Mouse (Mus musculus) kidney, embryonic 14.5 days (tissue): ENCODE measurements around the gene Olfr1191-ps1. TPM values are rescaled to one million over a fixed set of nuclear protein-coding genes. Genes with fewer than 3 reads are reported as not detected.
"Not testable (repeated sequence)": the region's sequence is repeated elsewhere in the genome, so short reads cannot be mapped to it uniquely, and the experiment has no call there.

ENCODE experiments used
- ATAC-seq: fragments of 200-750 bp; cut with Nextera tagmentation; 2 replicates; pipeline ENCODE4 v1.8.0; 2017; ENCODE audit warnings: moderate number of reproducible peaks, mild to moderate bottlenecking, moderate TSS enrichment, moderate library complexity; ENCODE audit not compliant: low FRiP score, low TSS enrichment
- H3K27ac ChIP-seq: fragments of 300-500 bp; sonication (generic); 2 replicates; pipeline ENCODE4 v1.5.1; 2014; ENCODE audit warnings: low read depth, mild to moderate bottlenecking, low read length, moderate library complexity, mixed read lengths
- H3K27me3 ChIP-seq: fragments of 300-500 bp; sonication (generic); 2 replicates; pipeline ENCODE4 v1.6.1; 2014; ENCODE audit warnings: mild to moderate bottlenecking, low read length; ENCODE audit not compliant: control insufficient read depth, insufficient read depth
- H3K36me3 ChIP-seq: fragments of 300-500 bp; sonication (generic); 2 replicates; pipeline ENCODE4 v1.6.1; 2014; ENCODE audit warnings: low read length, mixed read lengths; ENCODE audit not compliant: control insufficient read depth, insufficient read depth
- H3K4me1 ChIP-seq: fragments of 300-500 bp; sonication (generic); 2 replicates; pipeline ENCODE4 v1.6.1; 2014; ENCODE audit warnings: low read length, mixed read lengths; ENCODE audit not compliant: control insufficient read depth, insufficient read depth
- H3K4me2 ChIP-seq: fragments of 300-500 bp; sonication (generic); replicated peaks from 2 replicates; pipeline ENCODE4 v1.6.1; 2014; ENCODE audit warnings: low read depth, mild to moderate bottlenecking, low read length
- H3K4me3 ChIP-seq: fragments of 300-500 bp; sonication (generic); 2 replicates; pipeline ENCODE4 v1.5.1; 2014; ENCODE audit warnings: mild to moderate bottlenecking, low read length
- H3K9ac ChIP-seq: fragments of 300-500 bp; sonication (generic); 2 replicates; pipeline ENCODE4 v1.6.1; 2014; ENCODE audit warnings: low read depth, mild to moderate bottlenecking, low read length, moderate library complexity
- H3K9me3 ChIP-seq: fragments of 300-500 bp; sonication (generic); 2 replicates; pipeline ENCODE4 v1.6.1; 2016; ENCODE audit warnings: low read length; ENCODE audit not compliant: control insufficient read depth
- WGBS: fragments of 180-500 bp; shearing (Covaris S2); extraction: QIAGEN DNeasy Blood & Tissue Kit; methylation state at CpG from one replicate; pipeline ENCODE4 v1.1.7; 2014; 5-methylcytosine and 5-hydroxymethylcytosine counted together
- polyA plus RNA-seq: library from polyadenylated mRNA; unstranded; fragments of >200 nt; fragmentation: Nextera tagmentation; extraction: Ambion mirVana; gene quantifications from 2 replicates; pipeline ENCODE4 v1.2.1, GENCODE M21; 2014

The Olfr1191-ps1 gene
- polyA plus RNA-seq = 0.03 TPM in 1 of 2 replicates, not detected in the other

DNA sequence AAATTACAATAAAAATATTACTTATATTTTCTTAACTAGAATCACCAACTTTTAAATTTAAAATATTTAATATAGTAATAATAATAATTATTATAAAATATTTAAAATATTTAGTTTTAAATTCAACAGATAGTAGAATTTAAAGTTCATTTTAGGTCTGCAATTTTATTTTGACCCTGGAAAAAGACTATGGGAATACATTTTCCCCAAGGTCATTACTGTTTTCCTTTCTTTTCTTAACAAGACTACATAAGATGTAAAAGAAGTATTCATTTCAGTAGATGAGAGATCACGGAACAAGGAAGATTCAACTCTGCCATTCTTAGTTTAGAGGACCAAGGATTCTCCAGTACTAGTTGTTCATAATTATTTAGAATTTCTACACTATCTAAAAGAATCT is at the start of gene Olfr1191-ps1:
TSS of gene Olfr1191-ps1 (plus strand) at position 301 of the 400 bp plus-strand sequence.
- H3K36me3 ChIP-seq, H3K4me3 ChIP-seq, H3K27me3 ChIP-seq, H3K4me1 ChIP-seq, ATAC-seq, H3K9me3 ChIP-seq, H3K4me2 ChIP-seq, H3K9ac ChIP-seq, H3K27ac ChIP-seq: not testable (repeated sequence)
- WGBS = 86% methylated on average over 1 of the region's 1 CpGs

- WGBS = 53% methylated on average over 1 of the region's 1 CpGs
- Histone ChIP-seq H3K36me3 (no peaks in the 10 kb centered on the region), H3K9me3 (no peaks in the 10 kb centered on the region), H3K9ac (no peak within 1 kb of the TSS), H3K27me3 (no peaks in the 10 kb centered on the region), H3K4me2 (no peak within 1 kb of the TSS), H3K27ac (no peak within 1 kb of the TSS), H3K4me3 (no peak within 1 kb of the TSS), H3K4me1 (no peaks in the 10 kb centered on the region)
- ATAC-seq = no peak
Measured at GRCm38 (mm10) chr2:88648209-88648608, 7.9 kb downstream of the Olfr1191-ps1 start, which contains the start of gene Olfr1192-ps1. TSS of gene Olfr1192-ps1 (plus strand) at chr2:88648509.

DNA sequence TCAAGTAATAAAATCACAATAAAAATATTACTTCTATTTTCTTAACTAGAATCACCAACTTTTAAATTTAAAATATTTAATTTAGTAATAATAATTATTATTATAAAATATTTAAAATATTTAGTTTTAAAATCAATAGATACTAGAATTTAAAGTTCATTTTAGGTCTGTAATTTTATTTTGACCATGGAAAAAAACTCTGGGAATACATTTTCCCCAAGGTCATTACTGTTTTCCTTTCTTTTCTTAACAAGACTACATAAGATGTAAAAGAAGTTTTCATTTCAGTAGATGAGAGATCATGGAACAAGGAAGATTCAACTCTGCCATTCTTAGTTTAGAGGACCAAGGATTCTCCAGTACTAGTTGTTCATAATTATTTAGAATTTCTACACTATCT is 35.0 kb downstream of the Olfr1191-ps1 start, which contains the start of gene Olfr1193:
TSS of gene Olfr1193 (plus strand) at position 301 of the 400 bp plus-strand sequence.
- not testable (repeated sequence) for H3K4me3 ChIP-seq, H3K9me3 ChIP-seq, H3K27ac ChIP-seq, H3K9ac ChIP-seq, ATAC-seq, H3K4me2 ChIP-seq, H3K27me3 ChIP-seq, H3K36me3 ChIP-seq, H3K4me1 ChIP-seq

- H3K9me3 ChIP-seq = no peaks in the 10 kb centered on the region
- no peaks in the 10 kb centered on the region for H3K27me3 ChIP-seq
- no peak within 1 kb of the TSS for H3K4me3 ChIP-seq
- H3K4me1 ChIP-seq = no peaks in the 10 kb centered on the region
- no peak within 1 kb of the TSS for H3K4me2 ChIP-seq
- H3K9ac ChIP-seq = no peak within 1 kb of the TSS
- no peak for ATAC-seq
- H3K36me3 ChIP-seq = no peaks in the 10 kb centered on the region
- no peak within 1 kb of the TSS for H3K27ac ChIP-seq
Measured at GRCm38 (mm10) chr2:88689087-88689486, 48.7 kb downstream of the Olfr1191-ps1 start, which contains the start of gene Olfr1195. TSS of gene Olfr1195 (minus strand) at chr2:88689187.

Other genes starting within 250 kb of the Olfr1191-ps1 start
- gene Olfr1179, start 234.1 kb upstream of the Olfr1191-ps1 start, polyA plus RNA-seq = not detected in 2 replicates
- not detected in 2 replicates for gene Olfr1180, start 221.4 kb upstream of the Olfr1191-ps1 start, polyA plus RNA-seq
- not detected in 2 replicates for gene Olfr1181, start 214.4 kb upstream of the Olfr1191-ps1 start, polyA plus RNA-seq
- not detected in 2 replicates for gene Gm13757, start 191.4 kb upstream of the Olfr1191-ps1 start, polyA plus RNA-seq
- gene Olfr1183, start 185.7 kb upstream of the Olfr1191-ps1 start, polyA plus RNA-seq = not detected in 2 replicates
- not detected in 2 replicates for gene Olfr1184, start 156.9 kb upstream of the Olfr1191-ps1 start, polyA plus RNA-seq
- not detected in 2 replicates for gene Olfr1185-ps1, start 147.2 kb upstream of the Olfr1191-ps1 start, polyA plus RNA-seq
- gene Olfr1186, start 122.0 kb upstream of the Olfr1191-ps1 start, polyA plus RNA-seq = not detected in 2 replicates
- gene Olfr1188, start 83.6 kb upstream of the Olfr1191-ps1 start, polyA plus RNA-seq = not detected in 2 replicates
- gene Olfr1189, start 54.1 kb upstream of the Olfr1191-ps1 start, polyA plus RNA-seq = not detected in 2 replicates
- not detected in 2 replicates for gene Olfr1192-ps1, start 8.0 kb downstream of the Olfr1191-ps1 start, polyA plus RNA-seq
- not detected in 2 replicates for gene Olfr1193, start 35.1 kb downstream of the Olfr1191-ps1 start, polyA plus RNA-seq
- gene Olfr1195, start 48.6 kb downstream of the Olfr1191-ps1 start, polyA plus RNA-seq = not detected in 2 replicates
- not detected in 2 replicates for gene Olfr1196, start 64.1 kb downstream of the Olfr1191-ps1 start, polyA plus RNA-seq
- not detected in 2 replicates for gene Olfr1197, start 91.8 kb downstream of the Olfr1191-ps1 start, polyA plus RNA-seq
- not detected in 2 replicates for gene Olfr1198, start 110.8 kb downstream of the Olfr1191-ps1 start, polyA plus RNA-seq
- not detected in 2 replicates for gene Olfr1199, start 119.9 kb downstream of the Olfr1191-ps1 start, polyA plus RNA-seq
- not detected in 2 replicates for gene Olfr1200, start 129.9 kb downstream of the Olfr1191-ps1 start, polyA plus RNA-seq
- not detected in 2 replicates for gene Olfr1201, start 152.5 kb downstream of the Olfr1191-ps1 start, polyA plus RNA-seq
- not detected in 2 replicates for gene Olfr1202, start 174.0 kb downstream of the Olfr1191-ps1 start, polyA plus RNA-seq
- gene Olfr1205, start 189.2 kb downstream of the Olfr1191-ps1 start, polyA plus RNA-seq = not detected in 2 replicates
- gene Olfr1204, start 208.8 kb downstream of the Olfr1191-ps1 start, polyA plus RNA-seq = not detected in 2 replicates
- not detected in 2 replicates for gene Olfr1206, start 222.7 kb downstream of the Olfr1191-ps1 start, polyA plus RNA-seq